Mouse (Mus musculus): ENCODE measurements around the gene AU041133.
"Not testable (repeated sequence)": the region's sequence is repeated elsewhere in the genome, so short reads cannot be mapped to it uniquely, and the experiment has no call there.

AU041133 gene

DNA sequence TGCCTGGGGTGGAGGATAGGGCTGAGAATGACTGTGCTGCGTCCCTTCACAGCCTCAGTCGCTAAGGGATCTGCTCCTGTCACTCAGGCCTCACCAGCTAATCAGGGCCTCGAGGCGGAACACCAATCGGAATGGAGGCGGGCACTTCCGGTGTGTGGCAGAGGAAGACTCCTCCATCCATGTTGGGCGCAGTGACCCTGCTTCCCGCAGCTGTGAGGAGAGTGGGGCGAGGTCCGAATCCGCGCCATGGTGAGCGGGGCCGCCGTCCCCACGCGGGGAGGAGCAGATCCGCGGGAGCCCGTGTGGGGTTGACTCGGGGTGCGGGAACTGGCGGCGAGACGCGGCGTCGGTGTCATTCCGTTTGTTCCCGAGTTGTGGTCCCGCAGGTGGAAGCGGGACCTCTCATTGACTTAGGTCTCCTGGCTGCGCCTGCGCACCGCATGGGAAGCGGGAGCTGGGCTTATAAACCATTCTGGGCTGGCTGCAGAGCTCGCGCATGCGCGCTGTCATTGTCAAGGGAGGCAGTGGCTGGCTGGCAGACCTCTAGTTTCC lies at the start of gene AU041133:
AU041133 (plus strand) TSS at position 164 of the 552 bp plus-strand sequence.
- peak; percentile 95 for DNase-seq (ENCODE audit: low read depth, low spot score)

- DNase-seq (ENCODE audit: low read depth, low spot score) = peak; percentile 77
These were observed 44.8 kb upstream of the AU041133 start, which contains the start of gene BC024063 for GRCm38 (mm10) chr10:82082728-82083621. Gene BC024063 (plus strand): TSS chr10:82083353.

- not testable (repeated sequence) for DNase-seq (ENCODE audit: low read depth, low spot score)
These were observed 44.2 kb upstream of the AU041133 start for GRCm38 (mm10) chr10:82083622-82083971.

DNA sequence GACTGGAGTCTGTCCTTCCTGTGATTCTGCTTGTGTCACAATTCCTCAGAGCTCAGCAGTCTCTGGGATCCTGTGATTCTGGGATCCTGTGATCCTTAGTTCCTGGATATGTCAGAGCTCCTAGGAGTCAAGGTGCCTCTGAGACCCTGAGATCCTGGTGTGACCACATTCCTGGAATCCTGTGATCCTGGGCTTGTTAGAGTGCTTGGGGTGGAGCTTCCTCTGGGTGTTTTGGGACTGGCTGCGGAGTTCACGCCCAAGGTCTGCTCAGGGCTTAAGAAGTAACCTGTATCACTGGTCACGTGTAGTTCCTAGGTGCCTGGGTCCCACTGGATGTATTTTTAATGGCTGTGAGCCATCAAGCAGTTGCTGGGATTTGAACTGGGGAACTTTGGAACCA lies 10.6 kb upstream of the AU041133 start:
- no peak for DNase-seq (ENCODE audit: low read depth, low spot score)

GRCm38 (mm10) chr10:82145282-82145681 lies 17.5 kb downstream of the AU041133 start:
- DNase-seq (ENCODE audit: low read depth, low spot score) = no peak

DNA sequence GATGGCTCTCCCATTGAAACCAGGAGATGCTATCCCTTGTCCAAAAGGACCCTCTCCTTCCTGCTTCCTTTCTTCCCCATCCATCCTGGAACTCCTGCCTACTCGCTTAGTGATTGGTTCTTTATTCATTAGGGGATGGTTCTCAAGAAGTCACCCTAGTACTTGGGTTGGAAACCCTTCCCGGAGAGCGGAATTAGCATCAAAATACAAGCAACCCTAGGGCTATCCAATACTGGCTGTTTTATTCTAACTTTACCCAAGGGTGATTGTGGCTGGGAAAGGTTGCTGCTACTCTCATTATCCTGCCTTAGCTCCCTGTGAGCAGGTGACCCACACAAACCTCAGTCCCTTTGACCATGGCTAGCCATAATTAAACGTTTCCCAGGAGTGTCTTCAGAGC lies 19.8 kb downstream of the AU041133 start:
- DNase-seq (ENCODE audit: low read depth, low spot score) = no peak

DNA sequence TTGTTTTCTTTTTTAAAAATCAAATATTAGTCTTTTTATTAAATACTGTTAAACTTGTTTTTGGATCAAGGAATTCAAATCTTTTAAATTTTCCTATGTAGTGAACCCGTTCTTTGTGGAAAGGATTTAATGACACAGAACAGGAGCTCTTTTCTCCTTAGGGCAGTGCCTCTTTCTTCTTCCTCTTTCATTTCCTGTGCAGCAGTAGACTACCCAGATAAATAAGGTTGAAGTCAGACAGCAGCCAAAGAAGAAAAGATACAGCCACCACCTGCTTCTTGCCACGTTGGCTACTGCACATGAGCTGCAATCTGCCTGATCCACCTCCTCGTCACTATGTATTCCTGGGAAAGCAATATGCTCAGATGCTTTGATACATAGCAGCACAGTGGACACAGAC lies 40.0 kb downstream of the AU041133 start:
- DNase-seq (ENCODE audit: low read depth, low spot score) = no peak

DNA sequence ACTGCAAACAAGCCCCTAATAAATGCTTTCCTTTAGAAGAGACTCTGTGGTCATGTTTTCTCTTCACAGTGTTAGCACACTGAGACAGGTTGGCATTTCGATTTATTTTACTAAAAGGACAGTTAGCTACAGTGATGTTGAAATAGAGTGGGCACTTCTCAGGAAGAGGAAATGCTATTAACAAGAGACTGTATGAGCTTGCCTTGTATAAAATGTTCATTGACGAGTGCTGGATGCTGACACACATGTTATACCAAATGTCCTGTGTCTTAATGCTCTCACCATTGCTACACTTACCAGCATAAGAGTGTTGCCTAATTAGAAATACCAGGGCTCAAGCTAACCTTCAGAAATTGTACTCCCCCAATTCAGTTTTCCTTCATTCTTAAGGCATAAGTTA lies 42.0 kb downstream of the AU041133 start:
- DNase-seq (ENCODE audit: low read depth, low spot score) = no peak

DNA sequence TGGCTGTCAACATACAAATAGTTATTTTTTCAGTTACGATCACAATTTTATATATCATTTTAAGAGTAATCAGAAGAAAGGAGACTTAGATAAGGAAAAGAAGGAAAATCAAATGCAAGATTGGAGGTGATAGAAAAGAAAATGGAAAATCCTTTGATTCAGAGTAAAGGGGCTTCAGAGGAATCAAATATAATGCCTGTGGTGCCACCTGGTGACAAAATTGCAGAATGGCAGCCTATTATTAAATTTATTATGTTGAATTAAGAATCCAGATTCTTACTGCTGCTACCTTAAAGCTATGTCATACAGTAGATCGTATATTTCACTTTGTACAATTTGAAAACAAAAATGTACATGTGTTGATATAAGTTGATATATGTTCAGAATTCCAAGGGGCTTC lies 43.0 kb downstream of the AU041133 start:
- DNase-seq (ENCODE audit: low read depth, low spot score) = peak; percentile 64

DNA sequence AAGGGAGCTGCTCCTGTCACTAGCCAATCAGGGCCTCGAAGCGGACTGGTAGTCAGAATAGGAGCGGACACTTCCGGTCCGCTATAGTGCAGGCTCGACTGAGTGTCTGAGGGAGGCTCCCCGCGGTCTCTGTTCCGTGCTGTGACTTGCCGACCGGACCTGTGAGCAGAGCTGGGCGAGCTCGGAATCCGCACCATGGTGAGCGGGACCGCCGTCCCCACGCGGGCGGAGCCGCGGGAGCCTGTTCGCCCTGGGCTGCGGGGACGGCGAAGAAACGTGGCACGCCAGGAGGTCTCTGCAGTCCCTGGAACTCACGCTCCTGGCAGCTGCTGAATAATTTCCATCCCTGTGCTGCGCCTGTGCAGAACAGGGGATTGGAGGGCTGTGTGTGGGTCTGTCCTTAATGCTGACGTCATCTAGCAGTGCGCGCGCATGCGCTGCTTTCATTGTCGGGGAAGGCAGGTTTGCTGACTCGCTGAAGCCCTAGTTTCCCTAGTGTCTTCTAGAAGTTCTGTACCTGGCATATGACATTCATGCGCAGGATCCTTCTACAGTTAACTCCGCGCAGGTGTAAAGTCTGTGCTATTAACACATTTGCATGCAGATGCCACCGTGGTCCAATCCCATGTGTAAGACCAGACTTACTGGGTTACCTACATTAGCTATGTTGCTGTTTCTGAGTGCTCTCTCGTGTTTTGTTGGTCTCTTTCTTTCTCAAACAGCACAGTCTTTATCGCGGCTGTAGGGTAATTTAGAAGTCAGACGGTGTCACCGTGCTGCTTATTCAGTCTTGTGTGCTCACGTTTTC lies 50.6 kb downstream of the AU041133 start:
- DNase-seq (ENCODE audit: low read depth, low spot score) = peak; percentile 97

Measured in 3T3-L1 (cell line).